Mouse (Mus musculus) stomach, embryonic 16.5 days (tissue): ENCODE results near the gene Cd163. TPM values are rescaled to one million over a fixed set of nuclear protein-coding genes. Genes with fewer than 3 reads are reported as not detected.

Source experiments
- ATAC-seq: fragments of 200-750 bp; cut with Nextera tagmentation; 2 replicates; pipeline ENCODE4 v1.8.0; 2017; ENCODE audit warnings: moderate number of reproducible peaks, moderate TSS enrichment; ENCODE audit not compliant: insufficient read depth, low FRiP score
- H3K27ac ChIP-seq: fragments of 300-500 bp; sonication (generic); 2 replicates; pipeline ENCODE4 v1.5.1; 2014; ENCODE audit warnings: low read length
- H3K27me3 ChIP-seq: fragments of 300-500 bp; sonication (generic); 2 replicates; pipeline ENCODE4 v1.6.1; 2014; ENCODE audit warnings: low read length, control low read depth, mixed read lengths; ENCODE audit not compliant: control insufficient read depth, insufficient read depth
- H3K36me3 ChIP-seq: fragments of 300-500 bp; sonication (generic); 2 replicates; pipeline ENCODE4 v1.6.1; 2014; ENCODE audit warnings: low read length; ENCODE audit not compliant: control insufficient read depth, insufficient read depth
- H3K4me1 ChIP-seq: fragments of 300-500 bp; sonication (generic); 2 replicates; pipeline ENCODE4 v1.6.1; 2014; ENCODE audit warnings: low read length, control low read depth, mixed read lengths; ENCODE audit not compliant: control insufficient read depth, insufficient read depth
- H3K4me2 ChIP-seq: fragments of 300-500 bp; sonication (generic); 2 replicates; pipeline ENCODE4 v1.6.1; 2014; ENCODE audit warnings: low read depth, low read length, mixed read lengths
- H3K4me3 ChIP-seq: fragments of 300-500 bp; sonication (generic); replicated peaks from 2 replicates; pipeline ENCODE4 v1.5.1; 2014; ENCODE audit warnings: mild to moderate bottlenecking, low read length
- H3K9ac ChIP-seq: fragments of 300-500 bp; sonication (generic); 2 replicates; pipeline ENCODE4 v1.6.1; 2014; ENCODE audit warnings: low read length
- H3K9me3 ChIP-seq: fragments of 300-500 bp; sonication (generic); replicated peaks from 2 replicates; pipeline ENCODE4 v1.6.1; 2016; ENCODE audit warnings: low read length, control low read depth; ENCODE audit not compliant: control insufficient read depth
- WGBS: fragments of 180-500 bp; shearing (Covaris S2); extraction: QIAGEN DNeasy Blood & Tissue Kit; methylation state at CpG from one replicate; pipeline ENCODE4 v1.1.7; 2014; 5-methylcytosine and 5-hydroxymethylcytosine counted together
- polyA plus RNA-seq: library from polyadenylated mRNA; unstranded; fragments of >200 nt; fragmentation: Nextera tagmentation; extraction: Ambion mirVana; gene quantifications from 2 replicates; pipeline ENCODE4 v1.2.1, GENCODE M21; 2015

Cd163 gene
- polyA plus RNA-seq, 1 experiment from 2014 or later = 0.89 TPM

- H3K4me2 ChIP-seq = no peak overlapping the region
- H3K27ac ChIP-seq = no peak overlapping the region
- H3K27me3 ChIP-seq = no peaks in the 10 kb centered on the region
- no peaks in the 10 kb centered on the region for H3K4me1 ChIP-seq
- WGBS = 28% methylated on average over 10 of the region's 10 CpGs
- no peak for ATAC-seq
- H3K9me3 ChIP-seq = no peaks in the 10 kb centered on the region
- H3K4me3 ChIP-seq = no peak overlapping the region
- H3K36me3 ChIP-seq = no peaks in the 10 kb centered on the region
- H3K9ac ChIP-seq = no peak overlapping the region
Measured at GRCm38 (mm10) chr6:124379331-124379730, 74.9 kb downstream of the Cd163 start.

Other genes starting within 250 kb of the Cd163 start
- not detected in 2 replicates for gene Vmn2r27, start 72.8 kb upstream of the Cd163 start, polyA plus RNA-seq
- 43.1 and 45.6 TPM in 2 replicates for gene Pex5, start 110.4 kb downstream of the Cd163 start, polyA plus RNA-seq
- 5.9 and 7.3 TPM in 2 replicates for gene Clstn3, start 160.1 kb downstream of the Cd163 start, polyA plus RNA-seq
- 1.6 and 1.7 TPM in 2 replicates for gene C1rl, start 188.5 kb downstream of the Cd163 start, polyA plus RNA-seq
- gene C1ra, start 207.7 kb downstream of the Cd163 start, polyA plus RNA-seq = 9.4 TPM in 2 replicates
- gene C1s1, start 237.7 kb downstream of the Cd163 start, polyA plus RNA-seq = 12.6 and 15.2 TPM in 2 replicates